Mouse (Mus musculus) embryonic facial prominence, embryonic 13.5 days (tissue): ENCODE measurements around the gene Cers6. TPM values are rescaled to one million over a fixed set of nuclear protein-coding genes. Genes with fewer than 3 reads are reported as not detected.

Source experiments
- ATAC-seq: fragments of 200-750 bp; cut with Nextera tagmentation; 2 replicates; pipeline ENCODE4 v1.8.0; 2017; ENCODE audit warnings: low read depth; ENCODE audit not compliant: insufficient number of reproducible peaks, insufficient read depth, low FRiP score, low TSS enrichment
- H3K27ac ChIP-seq: fragments of 300-500 bp; sonication (generic); 2 replicates; pipeline ENCODE4 v1.5.1; 2015; ENCODE audit warnings: moderate library complexity, mild to moderate bottlenecking, inconsistent platforms
- H3K27me3 ChIP-seq: fragments of 300-500 bp; sonication (generic); 2 replicates; pipeline ENCODE4 v1.6.1; 2015; ENCODE audit warnings: mild to moderate bottlenecking, inconsistent platforms
- H3K36me3 ChIP-seq: fragments of 300-500 bp; sonication (generic); 2 replicates; pipeline ENCODE4 v1.6.1; 2015; ENCODE audit warnings: mild to moderate bottlenecking, inconsistent platforms
- H3K4me1 ChIP-seq: fragments of 300-500 bp; sonication (generic); 2 replicates; pipeline ENCODE4 v1.6.1; 2015; ENCODE audit warnings: inconsistent platforms
- H3K4me2 ChIP-seq: fragments of 300-500 bp; sonication (generic); 2 replicates; pipeline ENCODE4 v1.6.1; 2015; ENCODE audit warnings: moderate library complexity, mild to moderate bottlenecking, inconsistent platforms
- H3K4me3 ChIP-seq: fragments of 300-500 bp; sonication (generic); 2 replicates; pipeline ENCODE4 v1.5.1; 2015; ENCODE audit warnings: mild to moderate bottlenecking, inconsistent platforms
- H3K9ac ChIP-seq: fragments of 300-500 bp; sonication (generic); 2 replicates; pipeline ENCODE4 v1.6.1; 2015; ENCODE audit warnings: mild to moderate bottlenecking, inconsistent platforms
- H3K9me3 ChIP-seq: fragments of 300-500 bp; sonication (generic); 2 replicates; pipeline ENCODE4 v1.6.1; 2016; ENCODE audit warnings: inconsistent platforms
- WGBS: fragments of 180-500 bp; shearing (Covaris S2); methylation state at CpG from one replicate; pipeline ENCODE4 v1.1.7; 2015; ENCODE audit warnings: mixed read lengths; 5-methylcytosine and 5-hydroxymethylcytosine counted together
- polyA plus RNA-seq: library from polyadenylated mRNA; unstranded; fragments of >200 nt; fragmentation: Nextera tagmentation; extraction: Ambion mirVana; gene quantifications from 2 replicates; pipeline ENCODE4 v1.2.1, GENCODE M21; 2015

Gene Cers6
- polyA plus RNA-seq, 1 experiment from 2014 or later: 36.2 TPM

DNA sequence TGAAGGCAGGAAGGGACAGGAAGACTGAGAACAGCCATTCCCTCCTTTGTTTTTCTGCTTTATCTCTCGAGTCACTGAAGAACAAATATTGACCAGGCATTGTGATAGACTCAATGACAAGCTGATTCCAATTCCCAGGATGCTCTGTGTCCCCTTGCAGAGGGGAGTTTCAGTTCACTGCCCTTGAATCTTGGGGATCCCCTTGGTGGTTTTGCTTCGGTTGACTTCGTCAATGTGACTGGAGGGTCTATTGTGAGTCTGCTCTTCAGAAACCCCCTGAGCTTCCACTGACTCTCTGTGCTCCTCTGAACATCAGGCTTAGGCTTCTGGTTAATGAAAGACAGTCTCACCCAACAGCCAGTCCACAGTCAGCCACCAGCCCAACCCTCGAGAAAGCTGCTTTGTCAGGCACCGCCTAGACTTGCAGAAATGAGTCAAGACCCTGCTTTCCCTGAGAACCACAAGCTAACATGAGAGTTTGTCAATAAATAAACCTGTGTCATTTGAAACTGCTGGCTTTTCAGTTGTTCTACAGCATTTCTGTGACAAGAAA, 271.3 kb downstream of the Cers6 start:
- Histone ChIP-seq H3K27ac (no peak overlapping the region), H3K4me3 (no peak overlapping the region), H3K27me3 (no peaks in the 10 kb centered on the region), H3K4me1 (peaks cover 13% of the 10 kb centered on the region), H3K9me3 (no peaks in the 10 kb centered on the region), H3K36me3 (no peaks in the 10 kb centered on the region), H3K4me2 (no peak overlapping the region), H3K9ac (no peak overlapping the region)
- WGBS: 55% methylated on average over 5 of the region's 5 CpGs
- ATAC-seq: no peak

DNA sequence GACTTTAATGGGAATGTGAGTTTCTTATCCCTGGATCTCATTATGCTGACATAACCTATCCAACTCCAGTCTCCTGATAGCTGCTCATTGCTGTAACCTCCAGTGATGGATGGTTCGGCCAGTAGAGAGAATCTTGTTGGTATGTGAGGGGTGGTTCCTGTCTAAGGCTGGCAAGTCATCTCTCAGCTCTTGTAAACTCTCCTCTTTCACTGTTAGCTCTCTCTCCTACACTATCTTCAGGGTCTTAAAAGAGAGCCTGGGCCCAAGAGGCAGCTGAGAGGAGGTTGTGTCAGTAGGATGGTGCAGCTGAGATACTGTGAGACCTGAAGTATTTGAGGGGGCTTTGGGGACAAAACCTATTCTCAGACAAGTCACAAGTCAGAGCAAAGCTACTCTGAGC, 272.9 kb downstream of the Cers6 start:
- no peak overlapping the region for H3K9ac ChIP-seq
- ATAC-seq: no peak
- no peak overlapping the region for H3K4me2 ChIP-seq
- no peaks in the 10 kb centered on the region for H3K36me3 ChIP-seq
- H3K9me3 ChIP-seq: no peaks in the 10 kb centered on the region
- no peak overlapping the region for H3K4me3 ChIP-seq
- no peaks in the 10 kb centered on the region for H3K27me3 ChIP-seq
- 74% methylated on average over 1 of the region's 1 CpGs for WGBS
- no peak overlapping the region for H3K27ac ChIP-seq
- peaks cover 8% of the 10 kb centered on the region for H3K4me1 ChIP-seq

DNA sequence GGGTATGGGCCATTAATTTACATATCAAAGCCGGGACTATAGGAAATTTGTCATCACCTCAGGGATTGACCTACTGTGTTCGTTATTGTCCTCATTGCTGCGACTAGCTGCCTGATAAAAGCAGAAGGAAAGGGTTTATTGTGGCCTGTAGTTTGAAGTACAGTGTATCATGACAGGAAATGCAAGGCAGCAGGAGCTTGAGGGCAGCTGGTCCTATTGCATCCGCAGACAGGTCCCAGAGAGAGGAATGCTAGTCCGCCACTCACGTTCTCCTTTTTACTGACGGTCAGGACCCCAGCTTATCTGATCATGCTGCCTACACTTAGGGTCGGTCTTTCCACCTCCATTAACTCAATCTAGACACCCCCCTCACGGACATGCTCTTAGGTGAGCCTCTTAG, 273.7 kb downstream of the Cers6 start:
- ATAC-seq: no peak
- Histone ChIP-seq H3K9ac (no peak overlapping the region), H3K4me3 (no peak overlapping the region), H3K4me1 (peaks cover 7% of the 10 kb centered on the region; the same call in 1 of the 2 replicates), H3K27me3 (no peaks in the 10 kb centered on the region), H3K9me3 (no peaks in the 10 kb centered on the region), H3K36me3 (no peaks in the 10 kb centered on the region), H3K27ac (no peak overlapping the region), H3K4me2 (no peak overlapping the region)
- WGBS: 74% methylated on average over 9 of the region's 9 CpGs

- Histone ChIP-seq H3K9me3 (no peaks in the 10 kb centered on the region), H3K27ac (peak within 1 kb of the TSS; percentile 35; the same call in 1 of the 2 replicates), H3K4me2 (peak within 1 kb of the TSS; percentile 14; the same call in 1 of the 2 replicates), H3K36me3 (no peaks in the 10 kb centered on the region), H3K4me1 (peaks cover 7% of the 10 kb centered on the region; the same call in 1 of the 2 replicates), H3K9ac (no peak within 1 kb of the TSS), H3K27me3 (no peaks in the 10 kb centered on the region), H3K4me3 (no peak within 1 kb of the TSS)
- 47% methylated on average over 15 of the region's 15 CpGs for WGBS
- no peak for ATAC-seq
Observed at GRCm38 (mm10) chr2:69135661-69136576, 274.7 kb downstream of the Cers6 start, which contains the start of gene Nostrin. Nostrin (plus strand) TSS chr2:69135800.

- H3K4me2 ChIP-seq: no peak overlapping the region
- WGBS: 87% methylated on average over 10 of the region's 10 CpGs
- no peaks in the 10 kb centered on the region for H3K9me3 ChIP-seq
- no peak for ATAC-seq
- no peak overlapping the region for H3K27ac ChIP-seq
- no peak overlapping the region for H3K9ac ChIP-seq
- peaks cover 7% of the 10 kb centered on the region; the same call in 1 of the 2 replicates for H3K4me1 ChIP-seq
- H3K36me3 ChIP-seq: no peaks in the 10 kb centered on the region
- H3K27me3 ChIP-seq: no peaks in the 10 kb centered on the region
- H3K4me3 ChIP-seq: no peak overlapping the region
Observed at GRCm38 (mm10) chr2:69137406-69138084, 276.3 kb downstream of the Cers6 start.

GRCm38 (mm10) chr2:69138759-69139158, 277.5 kb downstream of the Cers6 start:
- Histone ChIP-seq H3K27me3 (no peaks in the 10 kb centered on the region), H3K9ac (no peak overlapping the region), H3K9me3 (no peaks in the 10 kb centered on the region), H3K36me3 (no peaks in the 10 kb centered on the region), H3K4me1 (peaks cover 7% of the 10 kb centered on the region; the same call in 1 of the 2 replicates), H3K27ac (no peak overlapping the region), H3K4me3 (no peak overlapping the region), H3K4me2 (no peak overlapping the region)
- 79% methylated on average over 4 of the region's 4 CpGs for WGBS
- no peak for ATAC-seq

DNA sequence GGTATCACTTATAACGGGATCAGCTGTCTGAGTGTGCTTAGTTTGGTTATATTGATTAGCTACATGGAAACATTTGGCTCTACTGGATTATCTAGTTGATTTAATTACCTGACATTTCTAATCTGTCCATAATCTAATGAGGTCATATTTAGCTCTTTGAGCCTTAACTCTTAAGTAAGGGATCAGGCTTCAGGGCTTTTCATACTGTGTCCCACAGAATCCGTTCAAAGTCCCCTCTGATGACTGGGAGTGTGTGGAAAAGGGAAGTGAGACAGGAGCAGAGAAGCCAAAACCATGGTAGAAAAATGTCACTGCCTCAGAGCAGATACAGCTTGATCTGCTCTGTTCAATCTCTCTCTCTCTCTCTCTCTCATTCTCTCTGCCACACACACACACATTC, 279.0 kb downstream of the Cers6 start:
- Histone ChIP-seq H3K27ac (no peak overlapping the region), H3K36me3 (no peaks in the 10 kb centered on the region), H3K4me2 (no peak overlapping the region), H3K9me3 (no peaks in the 10 kb centered on the region), H3K9ac (no peak overlapping the region), H3K27me3 (no peaks in the 10 kb centered on the region), H3K4me1 (peaks cover 7% of the 10 kb centered on the region; the same call in 1 of the 2 replicates), H3K4me3 (no peak overlapping the region)
- no peak for ATAC-seq
- 63% methylated on average over 2 of the region's 2 CpGs for WGBS

DNA sequence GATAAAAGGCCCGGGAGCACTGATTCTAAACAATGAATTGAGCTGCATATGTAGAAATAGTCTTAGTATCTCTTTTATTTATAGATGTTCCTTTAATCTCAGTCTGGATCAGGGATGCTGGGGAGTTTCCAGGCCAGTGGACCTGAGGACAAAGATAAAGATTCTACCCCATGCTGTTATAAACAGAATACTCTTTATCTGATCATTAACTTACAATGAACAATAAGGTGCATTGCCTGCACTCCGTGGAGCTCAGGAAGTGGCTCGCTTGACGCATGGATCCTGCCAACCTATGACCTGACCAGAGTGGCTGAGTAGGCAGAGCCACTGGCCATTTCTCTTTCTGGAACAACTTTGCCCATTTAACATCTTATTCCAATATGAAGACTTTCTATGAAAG, 279.6 kb downstream of the Cers6 start:
- no peak overlapping the region for H3K9ac ChIP-seq
- no peaks in the 10 kb centered on the region for H3K9me3 ChIP-seq
- H3K27me3 ChIP-seq: no peaks in the 10 kb centered on the region
- ATAC-seq: no peak
- H3K36me3 ChIP-seq: no peaks in the 10 kb centered on the region
- WGBS: 61% methylated on average over 4 of the region's 4 CpGs
- H3K4me3 ChIP-seq: no peak overlapping the region
- no peak overlapping the region for H3K4me2 ChIP-seq
- H3K27ac ChIP-seq: no peak overlapping the region
- peaks cover 4% of the 10 kb centered on the region; the same call in 1 of the 2 replicates for H3K4me1 ChIP-seq

DNA sequence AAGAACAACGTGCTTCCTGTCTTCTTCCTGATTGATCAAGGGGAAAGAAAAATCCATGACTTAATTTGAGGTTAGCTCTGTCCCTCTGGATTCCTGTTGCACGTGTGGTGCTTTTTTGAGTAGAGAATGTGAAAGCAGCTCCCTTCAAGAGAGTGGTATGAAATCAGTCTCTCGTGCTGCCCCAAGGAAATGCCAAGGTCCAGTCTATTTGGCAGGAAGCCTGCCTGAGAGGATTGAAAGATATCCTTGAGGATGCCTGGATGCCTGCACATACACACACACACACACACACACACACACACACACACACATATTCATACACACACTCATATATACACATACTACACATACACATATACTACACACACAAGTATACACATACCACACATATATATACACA, 287.4 kb downstream of the Cers6 start:
- 68% methylated on average over 3 of the region's 3 CpGs for WGBS

DNA sequence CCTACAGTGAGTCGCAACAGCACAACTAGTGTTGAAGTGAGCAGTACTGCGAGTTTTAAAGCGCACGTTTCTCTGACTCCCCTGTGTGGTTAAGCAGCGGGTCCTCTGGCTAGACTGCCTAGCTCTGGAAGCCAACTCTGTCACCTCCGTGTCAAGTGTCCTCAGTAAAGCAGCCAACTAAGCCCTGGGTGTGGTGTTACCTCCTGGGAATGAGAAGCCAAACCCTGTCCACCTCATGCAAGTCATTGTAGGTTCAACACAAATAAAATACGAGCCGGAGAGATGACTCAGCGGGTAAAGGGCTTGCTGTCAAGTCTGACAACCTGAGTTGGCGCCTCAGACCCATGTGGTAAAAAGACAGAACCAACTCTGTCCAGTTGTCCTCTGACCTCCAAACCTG, 287.9 kb downstream of the Cers6 start:
- Histone ChIP-seq H3K27me3 (no peaks in the 10 kb centered on the region), H3K36me3 (no peaks in the 10 kb centered on the region), H3K4me3 (no peak overlapping the region), H3K4me2 (no peak overlapping the region), H3K4me1 (no peaks in the 10 kb centered on the region), H3K9me3 (no peaks in the 10 kb centered on the region), H3K9ac (no peak overlapping the region), H3K27ac (no peak overlapping the region)
- no peak for ATAC-seq
- 87% methylated on average over 10 of the region's 10 CpGs for WGBS

More for the DNA sequence above, 287.4 kb downstream of the Cers6 start:
- no peak for ATAC-seq
- H3K9ac ChIP-seq: no peak overlapping the region
- H3K27me3 ChIP-seq: no peaks in the 10 kb centered on the region
- H3K36me3 ChIP-seq: no peaks in the 10 kb centered on the region
- H3K27ac ChIP-seq: no peak overlapping the region
- no peak overlapping the region for H3K4me2 ChIP-seq
- no peak overlapping the region for H3K4me3 ChIP-seq
- no peaks in the 10 kb centered on the region for H3K9me3 ChIP-seq
- H3K4me1 ChIP-seq: no peaks in the 10 kb centered on the region

DNA sequence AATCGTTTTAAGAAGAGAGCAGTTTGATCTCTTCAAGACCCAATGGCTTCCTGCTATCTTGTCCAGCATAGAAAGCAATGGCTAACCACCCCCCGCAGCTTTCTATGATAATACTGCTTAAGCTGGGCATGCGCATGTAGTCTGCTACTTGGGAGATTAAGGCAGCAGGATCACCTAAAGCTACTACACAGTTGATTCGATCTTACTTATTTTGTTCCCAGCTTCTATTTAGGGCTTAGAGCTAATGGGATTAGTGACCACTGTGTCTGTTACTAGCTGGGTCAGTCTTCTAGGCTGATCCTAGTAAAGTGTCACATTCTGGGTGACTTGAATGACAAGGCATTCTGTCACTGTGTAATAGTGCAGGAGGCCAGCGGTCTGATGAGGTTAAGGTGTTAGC, 289.6 kb downstream of the Cers6 start:
- no peaks in the 10 kb centered on the region for H3K27me3 ChIP-seq
- no peaks in the 10 kb centered on the region for H3K36me3 ChIP-seq
- no peak overlapping the region for H3K27ac ChIP-seq
- H3K9me3 ChIP-seq: no peaks in the 10 kb centered on the region
- 0 out of 2 replicates have a peak, but pooled peaks cover 6% of the 10 kb centered on the region for H3K4me1 ChIP-seq
- no peak overlapping the region for H3K4me2 ChIP-seq
- H3K9ac ChIP-seq: no peak overlapping the region
- ATAC-seq: no peak
- no peak overlapping the region for H3K4me3 ChIP-seq
- 58% methylated on average over 5 of the region's 5 CpGs for WGBS
